Mouse (Mus musculus): ENCODE measurements around the gene Sipa1l1. TPM values are rescaled to one million over a fixed set of nuclear protein-coding genes. Genes with fewer than 3 reads are reported as not detected.

Gene Sipa1l1
- polyA plus RNA-seq, 1 experiment from 2014 or later = 37.0 TPM

GRCm38 (mm10) chr12:82298662-82299460 is 129.7 kb downstream of the Sipa1l1 start:
- no peaks in the 10 kb centered on the region for H3K9me3 ChIP-seq (replicated peaks)
- DNase-seq (ENCODE audit: low spot score) = no peak
- H3K4me1 ChIP-seq = no peaks in the 10 kb centered on the region
- H3K36me3 ChIP-seq = no peaks in the 10 kb centered on the region
- H3K27ac ChIP-seq = no peak overlapping the region
- WGBS = 88% methylated on average over 9 of the region's 9 CpGs
- H3K4me3 ChIP-seq = no peak overlapping the region
- no peaks in the 10 kb centered on the region for H3K27me3 ChIP-seq (ENCODE audit: low read depth, poor library complexity, severe bottlenecking)

GRCm38 (mm10) chr12:82304140-82304539 is 135.0 kb downstream of the Sipa1l1 start:
- WGBS = 89% methylated on average over 2 of the region's 2 CpGs
- Histone ChIP-seq H3K9me3 (replicated peaks) (no peaks in the 10 kb centered on the region), H3K36me3 (no peaks in the 10 kb centered on the region), H3K4me1 (0 out of 2 replicates have a peak, but pooled peaks cover 3% of the 10 kb centered on the region), H3K4me3 (no peak overlapping the region), H3K27me3 (ENCODE audit: low read depth, poor library complexity, severe bottlenecking) (no peaks in the 10 kb centered on the region), H3K27ac (no peak overlapping the region)
- no peak for DNase-seq (ENCODE audit: low spot score)

- Histone ChIP-seq H3K4me3 (no peak overlapping the region), H3K27ac (no peak overlapping the region), H3K36me3 (no peaks in the 10 kb centered on the region)
Measured at GRCm38 (mm10) chr12:82306035-82306434, 136.9 kb downstream of the Sipa1l1 start.

GRCm38 (mm10) chr12:82311593-82311992 is 142.5 kb downstream of the Sipa1l1 start:
- WGBS = 87% methylated on average over 2 of the region's 2 CpGs
- Histone ChIP-seq H3K27me3 (ENCODE audit: low read depth, poor library complexity, severe bottlenecking) (no peaks in the 10 kb centered on the region), H3K36me3 (no peaks in the 10 kb centered on the region; the same call in 1 of the 2 replicates), H3K4me3 (no peak overlapping the region), H3K9me3 (replicated peaks) (no peaks in the 10 kb centered on the region), H3K4me1 (peaks cover 5% of the 10 kb centered on the region; the same call in 1 of the 2 replicates), H3K27ac (no peak overlapping the region)
- no peak for DNase-seq (ENCODE audit: low spot score)

More at GRCm38 (mm10) chr12:82306035-82306434, 136.9 kb downstream of the Sipa1l1 start:
- Histone ChIP-seq H3K27me3 (ENCODE audit: low read depth, poor library complexity, severe bottlenecking) (no peaks in the 10 kb centered on the region), H3K4me1 (peaks cover 5% of the 10 kb centered on the region; the same call in 1 of the 2 replicates), H3K9me3 (replicated peaks) (no peaks in the 10 kb centered on the region)
- DNase-seq (ENCODE audit: low spot score) = no peak
- WGBS = 76% methylated on average over 4 of the region's 4 CpGs

GRCm38 (mm10) chr12:82312091-82312820 is 143.1 kb downstream of the Sipa1l1 start:
- H3K27me3 ChIP-seq (ENCODE audit: low read depth, poor library complexity, severe bottlenecking) = no peaks in the 10 kb centered on the region
- no peaks in the 10 kb centered on the region; the same call in 1 of the 2 replicates for H3K36me3 ChIP-seq
- no peak overlapping the region for H3K4me3 ChIP-seq
- no peak overlapping the region for H3K27ac ChIP-seq
- DNase-seq (ENCODE audit: low spot score) = no peak
- H3K4me1 ChIP-seq = peaks cover 5% of the 10 kb centered on the region; the same call in 1 of the 2 replicates
- 86% methylated on average over 17 of the region's 17 CpGs for WGBS
- no peaks in the 10 kb centered on the region for H3K9me3 ChIP-seq (replicated peaks)

- WGBS = 90% methylated on average over 3 of the region's 3 CpGs
Measured at GRCm38 (mm10) chr12:82313091-82313490, 144.0 kb downstream of the Sipa1l1 start.

GRCm38 (mm10) chr12:82319436-82320131 is 150.5 kb downstream of the Sipa1l1 start:
- Histone ChIP-seq H3K27me3 (ENCODE audit: low read depth, poor library complexity, severe bottlenecking) (no peaks in the 10 kb centered on the region), H3K36me3 (no peaks in the 10 kb centered on the region), H3K9me3 (replicated peaks) (no peaks in the 10 kb centered on the region), H3K4me3 (no peak overlapping the region), H3K27ac (no peak overlapping the region), H3K4me1 (no peaks in the 10 kb centered on the region)
- DNase-seq (ENCODE audit: low spot score) = no peak
- 87% methylated on average over 7 of the region's 7 CpGs for WGBS

More at GRCm38 (mm10) chr12:82313091-82313490, 144.0 kb downstream of the Sipa1l1 start:
- H3K9me3 ChIP-seq (replicated peaks) = no peaks in the 10 kb centered on the region
- no peak for DNase-seq (ENCODE audit: low spot score)
- no peaks in the 10 kb centered on the region for H3K27me3 ChIP-seq (ENCODE audit: low read depth, poor library complexity, severe bottlenecking)
- H3K4me1 ChIP-seq = peaks cover 5% of the 10 kb centered on the region; the same call in 1 of the 2 replicates
- H3K36me3 ChIP-seq = no peaks in the 10 kb centered on the region; the same call in 1 of the 2 replicates
- no peak overlapping the region for H3K4me3 ChIP-seq
- H3K27ac ChIP-seq = no peak overlapping the region

GRCm38 (mm10) chr12:82320204-82320603 is 151.1 kb downstream of the Sipa1l1 start:
- Histone ChIP-seq H3K4me1 (no peaks in the 10 kb centered on the region), H3K36me3 (no peaks in the 10 kb centered on the region), H3K27me3 (ENCODE audit: low read depth, poor library complexity, severe bottlenecking) (no peaks in the 10 kb centered on the region), H3K9me3 (replicated peaks) (no peaks in the 10 kb centered on the region), H3K27ac (no peak overlapping the region), H3K4me3 (no peak overlapping the region)
- 68% methylated on average over 3 of the region's 3 CpGs for WGBS
- DNase-seq (ENCODE audit: low spot score) = no peak

- no peak for DNase-seq (ENCODE audit: low spot score)
- 88% methylated on average over 8 of the region's 8 CpGs for WGBS
- H3K27ac ChIP-seq = no peak overlapping the region
Measured at GRCm38 (mm10) chr12:82321397-82321796, 152.3 kb downstream of the Sipa1l1 start.

GRCm38 (mm10) chr12:82321855-82322254 is 152.7 kb downstream of the Sipa1l1 start:
- no peak overlapping the region for H3K27ac ChIP-seq
- no peak for DNase-seq (ENCODE audit: low spot score)
- no peaks in the 10 kb centered on the region for H3K27me3 ChIP-seq (ENCODE audit: low read depth, poor library complexity, severe bottlenecking)
- WGBS = 92% methylated on average over 2 of the region's 2 CpGs
- H3K9me3 ChIP-seq (replicated peaks) = no peaks in the 10 kb centered on the region
- no peaks in the 10 kb centered on the region for H3K36me3 ChIP-seq
- H3K4me3 ChIP-seq = no peak overlapping the region
- no peaks in the 10 kb centered on the region for H3K4me1 ChIP-seq

More at GRCm38 (mm10) chr12:82321397-82321796, 152.3 kb downstream of the Sipa1l1 start:
- no peak overlapping the region for H3K4me3 ChIP-seq
- no peaks in the 10 kb centered on the region for H3K9me3 ChIP-seq (replicated peaks)
- H3K27me3 ChIP-seq (ENCODE audit: low read depth, poor library complexity, severe bottlenecking) = no peaks in the 10 kb centered on the region
- no peaks in the 10 kb centered on the region for H3K4me1 ChIP-seq
- H3K36me3 ChIP-seq = no peaks in the 10 kb centered on the region

- H3K4me1 ChIP-seq = no peaks in the 10 kb centered on the region
- H3K36me3 ChIP-seq = no peaks in the 10 kb centered on the region
- 65% methylated on average over 7 of the region's 7 CpGs for whole genome bisulfite sequencing
- no peak overlapping the region for H3K4me3 ChIP-seq
- DNase-seq (ENCODE audit: low spot score) = no peak
- H3K27ac ChIP-seq = no peak overlapping the region
- H3K9me3 ChIP-seq (replicated peaks) = no peaks in the 10 kb centered on the region
- no peaks in the 10 kb centered on the region for H3K27me3 ChIP-seq (ENCODE audit: low read depth, poor library complexity, severe bottlenecking)
Measured at GRCm38 (mm10) chr12:82322759-82323451, 153.8 kb downstream of the Sipa1l1 start.

GRCm38 (mm10) chr12:82324621-82325020 is 155.5 kb downstream of the Sipa1l1 start:
- 93% methylated on average over 5 of the region's 5 CpGs for WGBS
- H3K36me3 ChIP-seq = no peaks in the 10 kb centered on the region
- H3K27me3 ChIP-seq (ENCODE audit: low read depth, poor library complexity, severe bottlenecking) = no peaks in the 10 kb centered on the region
- no peak for DNase-seq (ENCODE audit: low spot score)
- H3K4me3 ChIP-seq = no peak overlapping the region
- H3K9me3 ChIP-seq (replicated peaks) = no peaks in the 10 kb centered on the region
- no peaks in the 10 kb centered on the region for H3K4me1 ChIP-seq
- H3K27ac ChIP-seq = no peak overlapping the region

All from limb, embryonic 10.5 days (tissue).